Mouse (Mus musculus) lung, postnatal 0 days (tissue): ENCODE results near the gene Syn3.

Experiments
- CTCF ChIP-seq: IDR thresholded peaks from 2 replicates; pipeline ENCODE4 v1.5.1; 2016; ENCODE audit warnings: antibody characterized with exemption, mild to moderate bottlenecking
- EP300 ChIP-seq: IDR thresholded peaks from 2 replicates; pipeline ENCODE4 v1.6.1; 2016; ENCODE audit warnings: antibody characterized with exemption, mild to moderate bottlenecking, control low read depth

GRCm38 (mm10) chr10:86201826-86202225 lies 296.9 kb downstream of the Syn3 start:
- TF ChIP-seq CTCF: no peak
- no peak for TF ChIP-seq EP300
